Mouse (Mus musculus) C2C12 (cell line): ENCODE measurements around the gene Rims3. TPM values are rescaled to one million over a fixed set of nuclear protein-coding genes. Genes with fewer than 3 reads are reported as not detected.

Experiments used
- H3K27me3 ChIP-seq: one replicate; pipeline ENCODE4 v1.6.1; 2011; ENCODE audit not compliant: control insufficient read depth, insufficient read depth, insufficient read length
- H3K36me3 ChIP-seq: one replicate; pipeline ENCODE4 v1.6.1; 2011; ENCODE audit not compliant: control insufficient read depth, insufficient read depth
- H3K4me3 ChIP-seq: one replicate; pipeline ENCODE4 v1.5.1; 2011; ENCODE audit warnings: mild to moderate bottlenecking, control low read depth; ENCODE audit not compliant: poor library complexity, insufficient read depth, severe bottlenecking
- H3K79me2 ChIP-seq: one replicate; pipeline ENCODE4 v1.6.1; 2011; ENCODE audit not compliant: control insufficient read depth, insufficient read depth
- H3K79me3 ChIP-seq: one replicate; pipeline ENCODE4 v1.6.1; 2011; ENCODE audit warnings: low read depth, control low read depth
- H3ac ChIP-seq: one replicate; pipeline ENCODE3; 2011; ENCODE audit warnings: low read depth; ENCODE audit not compliant: control insufficient read depth, insufficient read length
- CEBPB ChIP-seq: IDR thresholded peaks from one replicate; pipeline ENCODE4 v1.6.1; 2011; ENCODE audit warnings: low read depth, mild to moderate bottlenecking, control low read depth, moderate library complexity
- CTCF ChIP-seq: IDR thresholded peaks from one replicate; pipeline ENCODE4 v1.5.1; 2011; ENCODE audit not compliant: control insufficient read depth, insufficient read depth, insufficient read length
- FOSL1 ChIP-seq: IDR thresholded peaks from one replicate; pipeline ENCODE4 v1.8.0; 2011; ENCODE audit warnings: mild to moderate bottlenecking, low read length; ENCODE audit not compliant: poor library complexity, insufficient read depth, severe bottlenecking
- MAX ChIP-seq: IDR thresholded peaks from one replicate; pipeline ENCODE4 v1.6.1; 2011; ENCODE audit warnings: mild to moderate bottlenecking, control low read depth
- MYOD1 ChIP-seq: IDR thresholded peaks from one replicate; pipeline ENCODE4 v1.6.1; 2011; ENCODE audit warnings: low read depth; ENCODE audit not compliant: control insufficient read depth, insufficient read length
- MYOG ChIP-seq: IDR thresholded peaks from one replicate; pipeline ENCODE4 v1.6.1; 2011; ENCODE audit not compliant: control insufficient read depth, insufficient read length; ENCODE audit errors: extremely low read depth
- USF1 ChIP-seq: IDR thresholded peaks from one replicate; pipeline ENCODE4 v1.6.1; 2011; ENCODE audit warnings: low read depth, mild to moderate bottlenecking, control low read depth, moderate library complexity
- polyA plus RNA-seq: library from polyadenylated mRNA; unstranded; fragments of >200 nt; fragmentation: generic; extraction: Trizol; gene quantifications from one replicate; pipeline ENCODE4 v1.2.1, GENCODE M21; 2012; ENCODE audit warnings: missing spikeins

Gene Rims3
- polyA plus RNA-seq, 1 experiment: 0.01 TPM

DNA sequence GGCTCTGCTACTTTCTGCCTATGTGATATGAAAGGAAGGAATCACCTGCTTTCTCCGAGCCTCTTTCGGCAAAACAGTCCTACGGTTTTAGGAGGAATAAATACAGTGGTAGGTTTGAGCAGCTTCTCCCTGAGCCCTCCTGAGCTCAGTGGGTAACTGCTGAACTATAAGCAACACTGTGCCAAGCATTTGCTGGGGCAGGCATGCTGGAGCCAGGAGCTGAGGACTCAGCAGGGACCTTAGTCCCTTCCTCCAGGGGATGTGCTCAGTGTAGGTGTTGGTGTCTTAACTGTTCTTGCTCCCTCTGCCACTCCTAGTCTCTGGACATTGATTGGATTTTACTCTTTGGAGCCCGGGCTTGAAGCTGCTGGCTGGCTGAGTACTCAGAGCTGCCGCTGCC is 1.8 kb downstream of the Rims3 start:
- Histone ChIP-seq H3ac (no peak overlapping the region), H3K79me2 (no peaks in the 10 kb centered on the region), H3K27me3 (peaks cover 30% of the 10 kb centered on the region), H3K79me3 (no peaks in the 10 kb centered on the region), H3K36me3 (no peaks in the 10 kb centered on the region), H3K4me3 (no peak overlapping the region)
- TF ChIP-seq CTCF (no peak), MYOG (no peak), USF1 (no peak), MAX (no peak), MYOD1 (no peak), CEBPB (no peak), FOSL1 (no peak)

DNA sequence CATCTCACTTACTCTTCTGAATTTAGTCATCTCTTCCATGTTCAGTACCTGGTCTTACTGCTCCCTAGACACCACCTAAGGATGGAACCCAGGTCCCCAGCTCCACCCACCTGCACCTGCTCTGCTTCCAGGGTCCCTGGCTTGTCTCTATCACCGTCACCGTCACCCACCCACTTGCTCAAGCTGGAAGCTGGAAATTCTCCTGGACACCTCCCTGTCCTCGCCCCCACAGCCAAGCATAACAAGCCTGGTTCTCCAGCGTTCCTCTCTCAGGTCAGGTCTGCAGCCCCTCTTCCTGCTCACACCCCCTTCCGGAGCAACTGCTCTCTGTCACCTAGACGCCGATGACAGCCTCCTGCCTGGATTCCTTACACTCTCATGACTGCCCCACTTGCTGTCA is 5.2 kb downstream of the Rims3 start:
- Histone ChIP-seq H3K36me3 (no peaks in the 10 kb centered on the region), H3K79me2 (no peaks in the 10 kb centered on the region), H3K4me3 (no peak overlapping the region), H3K79me3 (no peaks in the 10 kb centered on the region), H3K27me3 (peaks cover 33% of the 10 kb centered on the region), H3ac (no peak overlapping the region)
- TF ChIP-seq CEBPB (no peak), CTCF (no peak), USF1 (no peak), MYOD1 (no peak), MAX (no peak), MYOG (no peak), FOSL1 (no peak)

DNA sequence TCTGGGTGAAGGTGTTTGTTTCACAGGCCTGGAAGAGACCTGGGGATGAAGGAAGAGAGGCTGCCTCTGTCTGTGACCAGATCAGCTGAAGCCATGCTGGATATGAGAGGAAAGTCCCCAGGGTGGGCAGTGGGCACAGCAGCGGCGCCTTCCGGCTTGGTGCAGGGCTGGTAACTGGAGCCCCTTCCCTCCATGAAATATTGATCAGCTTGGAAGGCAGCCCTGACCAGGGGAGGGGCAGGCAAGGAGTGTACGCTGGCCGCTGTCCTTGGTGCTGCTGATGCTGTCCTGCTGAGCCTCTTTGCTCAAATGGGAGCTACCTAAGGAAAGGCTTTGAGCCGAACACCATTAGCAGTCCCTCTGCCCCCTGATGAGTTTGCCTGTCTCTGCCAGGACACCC is 11.6 kb downstream of the Rims3 start:
- Histone ChIP-seq H3K27me3 (peaks cover 36% of the 10 kb centered on the region), H3ac (no peak overlapping the region), H3K79me2 (no peaks in the 10 kb centered on the region), H3K4me3 (no peak overlapping the region), H3K79me3 (no peaks in the 10 kb centered on the region), H3K36me3 (no peaks in the 10 kb centered on the region)
- TF ChIP-seq CTCF (no peak), MYOD1 (no peak), USF1 (no peak)

DNA sequence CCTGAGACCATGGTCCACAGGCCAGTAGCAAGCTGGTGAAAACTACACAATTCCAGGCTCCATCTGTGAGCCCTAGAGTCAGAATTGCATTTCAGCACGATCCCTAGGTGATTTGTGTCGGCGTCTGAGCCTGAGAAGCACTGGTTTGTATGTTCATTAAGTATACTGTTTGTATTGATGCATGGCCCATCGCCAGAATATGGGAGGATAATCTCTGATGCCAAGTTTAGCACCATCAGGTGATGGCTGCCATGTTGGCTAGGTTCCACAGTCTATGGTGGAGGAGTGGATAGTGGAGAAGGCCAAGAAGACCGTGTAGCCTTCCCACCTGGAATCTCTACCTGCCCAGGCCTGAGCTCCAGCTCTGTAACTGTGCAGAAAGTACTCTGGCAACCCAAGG is 13.6 kb downstream of the Rims3 start:
- H3K79me3 ChIP-seq: no peaks in the 10 kb centered on the region
- H3K79me2 ChIP-seq: no peaks in the 10 kb centered on the region
- no peak overlapping the region for H3K4me3 ChIP-seq
- no peaks in the 10 kb centered on the region for H3K36me3 ChIP-seq
- H3K27me3 ChIP-seq: peaks cover 46% of the 10 kb centered on the region
- H3ac ChIP-seq: no peak overlapping the region
- TF ChIP-seq MYOG: no peak
- TF ChIP-seq USF1: no peak
- TF ChIP-seq CTCF: no peak
- no peak for TF ChIP-seq MAX
- TF ChIP-seq MYOD1: no peak
- no peak for TF ChIP-seq CEBPB
- TF ChIP-seq FOSL1: no peak

DNA sequence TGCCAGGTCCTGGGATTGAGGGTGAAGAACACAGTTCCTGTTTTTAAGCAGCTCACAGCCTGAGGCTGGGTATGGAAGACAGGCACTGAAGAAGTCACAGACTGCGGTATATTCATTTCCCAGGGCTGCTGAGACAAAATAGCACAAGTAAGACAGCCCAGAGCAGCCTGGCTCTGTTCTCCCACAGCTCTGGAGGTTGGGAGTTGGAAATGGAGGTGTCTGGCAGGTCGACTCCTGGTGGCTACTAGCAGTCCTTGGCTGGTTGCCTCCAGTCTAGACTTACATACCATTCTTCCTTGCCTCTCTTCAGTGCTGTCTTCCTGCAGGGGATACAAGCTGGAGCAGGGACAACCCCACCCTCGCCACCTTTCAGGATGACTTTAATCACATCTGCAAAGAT is 14.4 kb downstream of the Rims3 start:
- Histone ChIP-seq H3K79me2 (no peaks in the 10 kb centered on the region), H3K27me3 (peaks cover 49% of the 10 kb centered on the region), H3ac (no peak overlapping the region), H3K4me3 (no peak overlapping the region), H3K36me3 (no peaks in the 10 kb centered on the region), H3K79me3 (no peaks in the 10 kb centered on the region)
- no peak for TF ChIP-seq CTCF
- TF ChIP-seq MAX: no peak
- TF ChIP-seq MYOD1: no peak
- TF ChIP-seq FOSL1: no peak
- no peak for TF ChIP-seq MYOG
- no peak for TF ChIP-seq USF1
- no peak for TF ChIP-seq CEBPB

DNA sequence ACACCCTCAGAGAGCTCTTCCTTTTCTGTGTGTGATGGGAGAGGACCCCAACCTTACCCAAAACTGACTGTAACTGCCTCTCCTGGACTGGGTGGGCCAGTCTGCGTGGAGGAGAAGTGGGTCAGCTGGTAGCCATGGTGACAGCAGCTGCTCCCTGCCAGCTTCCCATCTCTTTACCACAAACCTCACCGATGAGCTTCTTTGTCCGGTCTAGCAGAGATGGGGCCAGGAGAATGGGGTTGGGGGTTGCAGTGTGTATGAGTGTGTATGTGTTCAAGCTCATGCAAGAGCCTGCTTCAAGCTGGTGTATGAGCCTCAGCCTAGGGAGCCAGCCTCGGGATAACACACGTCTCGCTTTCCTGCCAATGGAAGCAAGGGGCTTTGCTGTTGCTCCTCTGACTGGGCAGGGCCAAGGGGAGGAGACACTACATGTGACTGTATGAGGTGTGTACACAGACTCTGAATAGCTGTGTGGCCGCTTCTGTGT is 15.7 kb downstream of the Rims3 start:
- no peaks in the 10 kb centered on the region for H3K36me3 ChIP-seq
- no peaks in the 10 kb centered on the region for H3K79me3 ChIP-seq
- no peak overlapping the region for H3K4me3 ChIP-seq
- H3K27me3 ChIP-seq: peaks cover 62% of the 10 kb centered on the region
- H3K79me2 ChIP-seq: no peaks in the 10 kb centered on the region
- no peak overlapping the region for H3ac ChIP-seq
- no peak for TF ChIP-seq CEBPB
- no peak for TF ChIP-seq CTCF
- TF ChIP-seq MYOG: no peak
- no peak for TF ChIP-seq MAX
- TF ChIP-seq MYOD1: no peak
- TF ChIP-seq FOSL1: no peak
- TF ChIP-seq USF1: no peak
